Mouse (Mus musculus): ENCODE data around the gene A130010J15Rik.

A130010J15Rik gene

DNA sequence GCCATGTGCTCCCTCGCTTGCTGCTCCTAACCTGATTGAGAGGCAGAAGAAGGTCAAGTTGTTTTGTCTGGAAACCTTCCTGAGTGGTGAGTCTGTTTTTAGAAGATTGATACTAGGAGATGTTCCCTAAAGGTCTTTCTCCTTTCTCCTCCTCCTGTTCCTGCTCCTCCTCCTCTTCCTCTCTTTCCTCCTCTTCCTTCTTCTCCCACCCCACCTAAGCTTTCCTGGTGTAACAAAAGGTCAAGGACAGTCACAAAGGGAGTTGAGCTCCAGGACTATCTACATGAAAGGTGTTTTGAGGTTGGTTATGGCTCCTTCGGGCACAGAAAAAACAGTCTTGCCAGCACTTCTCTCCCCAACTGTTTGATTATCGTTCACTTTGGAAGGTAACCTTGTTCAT lies at the start of gene A130010J15Rik:
A130010J15Rik (plus strand) TSS at position 301 of the 400 bp plus-strand sequence.
- DNase-seq (ENCODE audit: low read depth, low spot score), result no peak

DNA sequence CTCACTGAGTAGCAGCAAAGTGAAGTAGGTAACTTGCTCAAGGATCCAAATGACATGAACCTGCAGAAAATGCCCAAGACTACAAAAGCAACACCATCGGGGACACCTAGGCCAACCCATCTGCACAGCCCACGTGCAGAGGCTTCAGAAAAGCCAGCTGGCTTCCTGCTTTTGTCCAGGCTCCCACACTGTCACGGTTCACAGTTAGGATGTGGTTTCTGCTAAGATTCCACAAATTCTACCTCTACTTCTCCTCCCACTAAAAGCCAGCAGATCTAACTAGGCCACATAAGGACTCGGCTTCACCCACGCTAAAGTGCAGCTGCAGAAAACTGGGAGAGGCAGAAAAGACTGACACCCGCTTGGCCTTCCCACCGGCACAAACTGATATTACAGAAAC lies 45.1 kb upstream of the A130010J15Rik start:
- DNase-seq (ENCODE audit: low read depth, low spot score), result no peak

DNA sequence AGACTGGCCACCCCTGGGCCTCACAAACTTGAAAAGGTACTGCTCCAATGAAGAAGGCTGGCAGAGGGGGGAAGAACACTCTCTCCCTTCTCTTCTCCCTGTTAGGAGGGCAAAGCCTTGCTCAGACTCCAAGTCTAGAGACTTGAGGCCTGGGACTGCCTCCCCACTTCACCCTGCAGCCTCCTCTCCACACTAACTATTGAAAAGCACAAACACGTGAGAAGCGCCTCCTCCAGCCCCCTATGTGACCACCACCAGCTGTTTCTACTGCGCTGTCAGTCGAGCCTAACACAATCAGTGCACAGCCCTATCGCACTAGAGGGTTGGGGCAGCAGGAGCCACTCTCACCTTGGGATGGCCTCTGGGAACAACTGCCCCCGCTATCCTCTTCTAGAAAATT lies 44.6 kb upstream of the A130010J15Rik start:
- no peak for DNase-seq (ENCODE audit: low read depth, low spot score)

DNA sequence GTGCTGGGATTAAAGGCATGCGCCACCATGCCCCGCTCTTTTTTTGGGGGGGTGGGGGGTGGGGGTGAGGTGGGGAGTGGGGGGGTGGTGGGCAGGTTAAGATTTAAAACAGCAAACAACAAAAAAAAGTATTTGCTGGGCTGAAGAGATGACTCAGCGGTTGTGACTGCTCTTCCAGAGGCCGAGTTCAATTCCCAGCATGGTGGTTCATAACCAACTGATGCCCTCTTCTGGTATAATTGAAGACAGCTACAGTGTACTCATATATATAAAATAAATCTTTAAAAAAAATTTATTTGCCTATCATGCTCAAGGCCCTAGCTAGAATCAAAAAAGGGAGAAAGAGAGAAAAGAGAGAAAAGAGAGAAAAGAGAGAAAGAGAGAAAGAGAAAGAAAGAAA lies 42.0 kb upstream of the A130010J15Rik start:
- DNase-seq (ENCODE audit: low read depth, low spot score), result no peak

DNA sequence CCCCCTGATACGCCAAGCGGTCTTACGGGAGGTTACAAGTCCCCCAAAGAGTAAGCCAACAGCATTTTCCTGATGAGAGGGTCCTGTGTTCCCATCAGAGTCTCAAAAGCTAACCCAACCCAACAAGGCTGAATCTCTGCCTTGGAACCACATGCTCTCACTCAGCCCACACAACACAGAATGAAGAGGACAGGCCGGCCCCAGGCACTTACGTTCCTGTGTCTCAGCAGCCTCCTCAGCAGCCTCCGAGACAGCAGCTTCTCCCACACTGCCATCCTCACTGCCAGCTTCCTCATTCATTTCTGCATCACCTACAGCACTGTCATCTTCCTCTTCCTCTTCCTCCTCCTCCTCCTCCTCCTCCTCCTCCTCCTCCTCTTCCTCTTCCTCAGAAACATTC lies 39.8 kb upstream of the A130010J15Rik start:
- no peak for DNase-seq (ENCODE audit: low read depth, low spot score)

DNA sequence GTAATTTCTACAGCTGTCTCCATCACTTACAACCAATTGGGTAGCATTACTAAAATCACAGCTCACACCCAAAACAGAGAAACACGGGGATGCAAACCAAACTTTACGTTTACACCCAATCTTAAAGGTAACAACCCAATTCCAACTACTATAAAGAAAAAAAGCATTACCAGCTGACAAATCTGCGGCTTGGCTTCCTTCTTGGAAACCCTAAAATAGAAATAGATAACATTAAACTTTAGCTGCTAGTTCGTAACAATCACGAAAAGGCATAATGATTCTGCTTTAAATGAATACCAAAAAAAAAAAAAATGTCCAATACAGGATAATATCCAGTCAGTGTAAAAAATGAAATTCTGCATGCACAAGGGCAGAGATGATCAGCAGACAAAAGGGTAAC lies 38.5 kb upstream of the A130010J15Rik start:
- no peak for DNase-seq (ENCODE audit: low read depth, low spot score)

DNA sequence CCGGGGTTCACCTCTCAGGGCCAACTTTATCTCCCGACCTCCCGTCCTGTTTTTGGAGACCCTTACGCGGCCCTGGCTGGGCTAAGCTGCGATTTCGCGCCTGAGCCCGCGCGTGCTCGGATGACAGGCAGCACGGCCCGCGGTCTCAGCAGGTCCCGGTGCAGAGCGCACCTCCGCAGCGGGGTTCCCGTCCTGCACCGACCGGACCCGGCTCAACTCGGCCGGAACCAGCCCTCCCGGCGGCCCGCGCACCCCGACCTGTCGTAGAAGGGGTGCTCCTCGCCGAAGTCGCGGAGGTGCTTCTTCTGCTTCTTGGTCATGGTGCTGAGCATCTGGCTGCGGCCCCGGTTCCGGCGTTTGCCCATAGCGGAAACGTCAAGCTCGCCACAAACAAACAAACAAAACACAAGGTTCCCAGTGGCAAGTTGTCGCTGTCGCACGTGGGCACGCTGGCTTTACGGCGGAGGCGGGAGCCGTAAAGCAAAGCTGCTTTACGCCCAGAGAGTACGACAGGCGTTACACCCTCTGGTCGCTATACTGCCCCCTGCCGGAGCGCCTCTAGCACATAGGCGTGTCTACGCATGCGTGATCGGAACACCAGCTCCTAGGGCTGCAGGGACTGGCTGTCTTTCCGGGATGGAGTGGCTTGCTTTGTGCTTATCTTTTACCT lies 37.9 kb upstream of the A130010J15Rik start, which contains the start of gene Diexf:
Diexf (minus strand) TSS at position 487 of the 670 bp plus-strand sequence.
- peak; percentile 99 for DNase-seq (ENCODE audit: low read depth, low spot score)

DNA sequence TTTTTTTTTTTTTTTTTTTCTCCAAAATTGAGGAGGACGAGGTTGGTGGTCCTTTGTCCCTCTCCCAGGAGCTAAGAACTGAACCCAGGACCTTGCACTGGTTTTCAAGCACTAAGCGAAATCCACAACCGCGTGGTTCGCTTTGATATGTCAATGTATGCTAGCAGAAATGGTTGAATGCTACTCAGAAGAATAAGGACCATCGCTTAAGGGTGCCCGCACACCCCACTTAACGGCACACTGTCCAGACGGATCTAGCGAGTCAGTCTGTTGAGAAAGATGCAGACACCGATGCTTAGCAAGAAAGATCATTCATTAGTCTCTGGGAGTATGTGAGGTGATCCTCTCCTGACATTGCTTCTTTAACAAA lies 37.4 kb upstream of the A130010J15Rik start:
- no peak for DNase-seq (ENCODE audit: low read depth, low spot score)

DNA sequence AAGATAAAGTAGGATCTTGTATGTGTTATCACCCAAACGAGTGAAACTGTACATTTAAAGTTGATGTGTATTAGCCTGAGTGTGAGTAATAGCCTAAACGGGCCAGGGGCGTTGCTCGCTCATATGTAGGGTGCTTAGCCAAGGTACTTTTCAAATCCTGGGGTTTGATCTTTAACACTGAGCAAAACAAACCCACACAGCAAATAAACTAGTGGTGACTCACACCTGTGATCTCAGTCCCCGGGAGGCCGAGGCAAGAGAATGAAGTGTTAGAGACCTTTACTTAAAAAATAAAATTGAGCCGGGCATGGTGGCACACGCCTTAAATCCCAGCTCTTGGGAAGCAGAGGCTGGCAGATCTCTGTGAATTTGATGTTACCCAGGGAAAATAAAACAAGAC lies 37.0 kb upstream of the A130010J15Rik start:
- DNase-seq (ENCODE audit: low read depth, low spot score), result no peak

DNA sequence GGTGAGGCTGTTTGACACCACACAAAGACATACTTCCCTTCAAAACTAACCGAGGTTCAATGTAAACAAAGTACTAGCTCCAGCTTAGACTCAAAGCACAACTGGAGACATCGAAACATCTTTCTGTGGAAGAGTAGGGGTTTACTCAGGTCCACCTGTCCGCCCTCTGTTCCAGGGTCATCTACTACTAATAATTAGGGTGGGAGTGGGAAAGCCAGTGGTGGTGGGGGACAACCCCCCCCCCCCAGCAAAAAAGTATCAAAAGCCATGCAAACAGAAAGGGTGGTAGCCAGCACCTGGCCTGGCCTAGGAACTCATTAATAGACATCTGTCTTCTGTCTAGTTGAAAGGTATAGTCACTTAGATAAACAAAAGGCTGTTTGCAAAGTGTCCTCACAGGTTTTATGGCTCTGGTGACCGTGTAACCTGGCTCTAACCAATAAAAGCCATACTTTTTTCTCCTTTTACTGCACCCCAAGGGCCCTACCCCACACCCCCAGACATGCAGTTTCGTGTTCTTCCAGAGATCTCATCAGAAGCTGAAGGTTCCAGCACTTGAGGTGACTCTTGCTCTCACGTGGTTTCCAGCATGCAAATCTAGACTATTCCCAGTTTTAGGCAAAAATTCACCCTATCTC lies 36.4 kb upstream of the A130010J15Rik start:
- no peak for DNase-seq (ENCODE audit: low read depth, low spot score)

DNA sequence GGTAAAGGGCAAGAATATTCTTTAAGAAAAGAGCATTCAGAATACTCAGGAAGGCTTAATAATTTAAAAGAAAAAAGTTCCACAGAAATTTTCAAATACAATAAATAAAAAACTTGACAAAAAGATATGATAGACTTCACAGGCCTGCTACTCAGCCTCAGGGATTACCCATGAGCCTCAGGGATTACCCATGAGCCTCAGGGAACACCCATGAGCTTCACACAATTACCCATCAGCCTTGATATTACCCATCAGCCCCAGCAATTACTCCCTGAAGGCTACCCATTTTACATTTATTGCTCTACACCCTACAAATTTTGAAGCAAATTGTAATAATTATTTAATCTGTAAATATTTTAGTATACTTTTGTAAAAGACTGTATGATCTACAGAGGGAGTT lies 35.5 kb upstream of the A130010J15Rik start:
- no peak for DNase-seq (ENCODE audit: low read depth, low spot score)

DNA sequence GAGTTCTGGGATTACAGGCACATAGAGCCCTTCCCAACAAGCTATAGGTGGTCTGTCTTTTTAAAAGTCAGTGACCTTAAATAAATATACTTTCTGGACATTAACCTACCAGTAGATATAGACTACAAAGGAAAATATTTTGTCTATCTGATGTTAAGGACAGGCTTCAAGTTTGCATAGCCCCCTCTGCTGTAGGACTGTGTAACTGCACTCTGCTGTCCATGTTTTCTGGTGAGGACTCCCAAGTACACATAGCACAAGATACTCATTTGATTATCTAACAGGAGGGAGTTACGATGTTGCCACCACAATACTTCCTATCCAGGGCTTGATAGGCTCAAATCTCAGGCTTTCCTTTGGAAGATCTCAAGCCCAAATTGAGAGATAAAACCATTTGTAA lies 34.1 kb upstream of the A130010J15Rik start:
- no peak for DNase-seq (ENCODE audit: low read depth, low spot score)

DNA sequence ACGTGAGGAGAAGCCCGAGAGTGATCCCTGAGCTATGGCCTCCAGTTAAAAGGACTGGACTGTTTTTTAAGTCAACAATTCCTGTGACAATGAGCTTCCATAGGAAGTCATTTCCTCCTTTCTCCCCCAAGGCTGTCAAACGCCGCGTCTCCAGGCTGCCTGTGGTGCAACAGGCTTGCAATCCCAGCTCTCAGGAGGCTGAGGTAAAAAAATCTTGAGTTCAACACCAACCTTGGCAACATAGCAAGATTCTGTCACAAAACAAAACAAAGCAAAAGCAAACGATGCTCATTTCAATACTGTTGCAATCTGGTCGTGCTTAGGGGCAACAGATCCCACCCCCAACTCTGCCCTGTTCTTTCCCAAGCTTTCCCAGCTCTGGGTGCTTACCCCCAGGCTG lies 29.8 kb upstream of the A130010J15Rik start:
- DNase-seq (ENCODE audit: low read depth, low spot score), result no peak

DNA sequence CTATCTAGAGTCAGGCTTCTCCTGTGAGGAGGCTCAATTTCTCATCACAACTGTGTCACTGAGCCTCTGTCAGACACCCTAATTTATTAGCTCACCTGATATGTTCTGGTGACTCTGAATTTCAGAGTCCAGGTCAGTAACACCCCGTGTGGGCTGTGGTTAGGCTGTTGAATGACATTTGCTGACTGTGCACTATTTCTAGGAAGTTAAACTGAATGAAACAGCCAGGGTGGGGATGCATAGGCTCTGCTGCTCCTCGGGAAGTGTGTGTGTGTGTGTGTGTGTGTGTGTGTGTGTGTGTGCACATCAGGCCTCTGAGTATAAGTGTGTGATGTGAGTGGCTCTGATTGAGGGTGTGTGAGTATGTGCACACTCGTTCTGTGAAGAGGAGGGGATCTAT lies 29.2 kb upstream of the A130010J15Rik start:
- DNase-seq (ENCODE audit: low read depth, low spot score), result no peak

DNA sequence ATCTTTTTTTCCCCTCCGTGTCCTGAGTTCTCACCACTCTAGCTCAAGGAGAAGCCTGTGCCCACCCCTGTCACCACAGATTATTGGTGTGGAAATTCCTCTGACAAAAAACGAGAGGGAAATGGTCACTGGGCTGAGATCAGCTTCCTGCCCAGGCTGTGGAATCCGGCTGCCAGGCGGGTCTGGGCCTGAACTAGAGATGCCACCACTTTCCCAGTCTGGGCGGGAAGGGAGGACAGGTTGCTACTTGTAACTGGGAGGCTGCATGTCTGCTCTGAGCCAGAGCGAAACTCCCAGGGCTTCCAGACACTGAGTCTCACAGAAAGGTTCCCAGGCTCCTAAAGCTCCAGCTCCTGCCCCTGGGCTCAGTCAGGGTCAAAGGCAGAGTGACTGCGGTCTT lies 26.7 kb upstream of the A130010J15Rik start:
- no peak for DNase-seq (ENCODE audit: low read depth, low spot score)

DNA sequence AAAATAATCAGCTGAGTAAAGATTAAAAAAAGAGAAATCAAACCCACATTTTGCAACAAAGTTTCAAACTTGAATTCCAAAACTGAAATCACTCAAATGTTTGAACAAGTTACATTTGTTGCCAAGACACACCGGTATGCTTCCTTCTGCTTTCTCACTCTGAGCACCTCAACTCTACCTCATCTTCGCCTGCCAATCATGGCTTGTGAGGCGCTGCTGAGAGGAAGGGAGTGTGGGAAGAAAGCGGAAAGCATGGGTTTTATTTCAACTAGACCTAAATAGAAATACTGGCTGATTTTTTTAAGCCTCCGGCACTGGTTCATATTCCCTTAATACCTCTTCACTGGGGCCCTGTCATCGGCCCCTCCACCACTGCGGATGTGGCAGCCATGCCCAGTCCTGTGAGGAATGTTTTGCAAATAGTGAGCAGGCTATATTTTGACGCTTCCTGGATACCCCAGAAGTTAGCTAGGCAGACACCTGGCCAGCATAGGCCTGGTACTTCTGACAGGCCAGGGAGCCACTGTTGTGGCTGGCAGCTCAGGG lies 25.3 kb upstream of the A130010J15Rik start:
- no peak for DNase-seq (ENCODE audit: low read depth, low spot score)

DNA sequence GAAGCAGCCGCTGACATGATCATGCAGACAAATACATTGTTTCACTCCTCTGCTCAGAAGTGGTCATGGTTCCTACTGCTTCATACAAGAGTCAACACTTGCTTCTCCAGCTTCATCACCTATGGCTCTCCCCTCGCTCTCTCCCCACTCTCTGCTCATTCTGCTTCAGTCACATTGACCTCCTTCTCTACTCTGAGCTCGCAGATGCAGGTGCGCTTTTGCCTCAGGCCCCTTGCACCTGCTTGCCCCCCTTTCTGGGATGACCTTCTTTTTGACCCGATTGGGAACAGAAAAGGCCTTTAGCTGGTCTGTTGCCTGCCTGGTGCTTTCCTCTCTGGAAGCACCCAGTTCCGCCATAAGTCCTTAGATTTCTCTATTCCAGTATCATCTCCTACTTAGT lies 23.3 kb upstream of the A130010J15Rik start:
- no peak for DNase-seq (ENCODE audit: low read depth, low spot score)

DNA sequence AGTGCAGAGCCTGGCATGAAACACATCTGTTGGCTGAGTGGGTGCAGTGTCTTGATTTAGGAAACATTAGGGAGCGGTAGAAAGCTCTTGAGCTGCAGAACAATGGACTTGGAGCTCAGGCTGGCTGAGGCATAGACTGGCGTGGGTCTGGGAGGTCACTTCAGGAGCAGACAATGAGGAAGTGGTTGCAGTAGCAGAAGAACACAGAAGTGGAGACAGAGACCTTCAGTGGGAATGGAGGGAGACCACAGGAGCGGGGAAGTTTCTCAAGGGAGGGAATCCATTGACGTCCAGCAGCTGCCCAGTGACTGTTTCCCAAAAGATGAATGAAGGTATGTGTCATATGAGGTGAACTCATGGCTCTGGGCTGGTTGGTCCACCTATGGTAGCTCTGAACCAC lies 22.7 kb upstream of the A130010J15Rik start:
- DNase-seq (ENCODE audit: low read depth, low spot score), result no peak

DNA sequence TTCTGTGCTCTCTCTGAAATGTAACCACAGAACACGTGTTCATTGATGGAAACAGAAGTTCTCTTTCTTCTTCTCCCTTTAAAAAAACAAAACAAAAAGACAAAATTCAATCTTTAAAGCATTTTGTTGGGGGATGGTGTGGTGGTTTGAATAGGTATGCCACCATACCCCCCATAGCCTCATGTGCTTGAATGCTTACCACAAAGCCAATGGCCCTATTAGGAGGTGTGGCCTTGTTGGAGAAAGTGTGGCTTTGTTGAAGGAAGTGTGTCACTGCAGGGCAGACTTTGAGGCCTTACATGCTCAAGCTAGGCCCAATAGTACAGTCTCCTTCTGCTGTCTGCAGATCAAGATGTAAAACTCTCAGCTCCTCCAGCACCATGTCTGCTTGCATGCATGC lies 21.4 kb upstream of the A130010J15Rik start:
- no peak for DNase-seq (ENCODE audit: low read depth, low spot score)

DNA sequence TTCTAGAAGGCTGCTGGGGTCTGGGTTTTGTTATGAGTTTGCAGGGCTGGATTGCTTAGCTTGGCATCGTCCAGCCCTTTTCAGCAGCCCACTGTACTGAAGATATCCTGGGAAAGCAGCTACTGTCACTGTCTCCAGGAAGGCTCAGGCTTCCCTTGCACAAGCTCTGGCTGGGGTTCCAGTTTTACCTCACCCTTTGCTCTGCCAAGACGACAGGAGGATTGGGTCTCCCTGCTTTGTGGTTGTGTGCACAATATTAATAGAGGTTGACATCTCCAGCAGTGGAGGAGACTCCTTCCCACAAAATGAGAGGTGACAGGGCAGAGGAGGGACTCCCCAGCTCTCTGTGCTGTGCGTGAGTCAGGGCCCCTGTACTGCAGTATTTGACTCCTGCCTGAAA lies 18.6 kb upstream of the A130010J15Rik start:
- DNase-seq (ENCODE audit: low read depth, low spot score), result no peak

DNA sequence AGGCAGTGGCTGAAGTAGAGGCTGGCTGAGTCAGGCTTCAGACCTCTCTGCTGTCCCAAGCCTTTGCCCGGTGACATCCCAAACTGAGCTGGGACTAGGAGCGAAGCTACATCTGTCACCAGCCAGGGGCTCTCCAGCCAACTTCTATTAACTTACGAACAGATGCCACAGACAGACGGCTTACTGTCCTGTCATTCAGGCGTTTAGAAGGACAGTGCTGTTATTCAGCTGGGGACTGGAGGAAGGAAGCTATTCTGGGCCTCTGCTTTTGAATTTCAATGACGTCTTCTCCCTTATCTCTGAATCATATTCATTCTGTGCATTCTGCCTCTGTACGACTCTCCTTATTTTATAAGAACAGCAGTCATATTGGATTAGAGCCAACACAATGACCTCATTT lies 16.7 kb upstream of the A130010J15Rik start:
- no peak for DNase-seq (ENCODE audit: low read depth, low spot score)

DNA sequence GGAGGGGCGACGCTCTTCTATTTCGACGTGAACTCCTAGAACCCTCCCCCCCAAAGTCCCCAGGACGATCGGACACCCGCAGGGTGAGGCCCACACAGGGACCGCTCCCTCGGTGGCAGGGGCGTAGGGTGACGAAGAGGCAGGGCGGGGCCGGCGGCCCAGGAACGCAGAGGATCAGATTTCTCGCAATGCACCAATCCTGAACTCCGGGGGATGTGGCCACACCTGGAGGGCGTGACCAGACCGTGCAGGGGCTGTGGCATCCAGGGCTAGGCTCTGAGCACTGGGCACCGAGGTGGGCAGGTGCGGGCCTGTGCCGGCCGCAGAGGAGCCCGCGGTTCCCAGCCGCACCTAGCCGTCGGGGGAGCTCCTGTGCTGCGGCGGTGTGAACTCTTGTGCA lies 15.0 kb upstream of the A130010J15Rik start, which contains the start of gene Irf6:
Irf6 (plus strand) TSS at position 240 of the 400 bp plus-strand sequence.
- DNase-seq (ENCODE audit: low read depth, low spot score), result peak; percentile 31

DNA sequence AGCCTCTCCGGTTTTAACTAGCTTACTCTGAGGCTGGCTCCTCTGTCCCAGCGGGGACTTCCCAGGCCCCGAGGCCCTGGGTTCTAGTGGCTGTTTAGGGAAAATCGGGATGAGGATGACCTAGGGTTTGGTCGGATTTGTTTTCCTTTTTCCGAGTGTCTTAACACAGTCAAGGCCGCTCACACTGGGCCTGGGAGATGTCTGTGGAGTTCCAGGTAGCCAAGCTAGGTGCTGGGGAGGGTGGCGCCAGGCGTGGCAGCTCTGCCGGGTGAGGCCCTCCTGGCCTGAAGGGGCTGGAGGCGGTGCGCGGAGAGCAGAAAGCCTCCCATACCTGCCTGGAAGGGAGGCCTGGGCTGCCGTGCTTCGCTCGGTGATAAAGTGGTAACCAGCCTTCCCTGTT lies 14.3 kb upstream of the A130010J15Rik start:
- no peak for DNase-seq (ENCODE audit: low read depth, low spot score)

Data from embryo, embryonic 11.5 days (tissue).